Mouse (Mus musculus) bone marrow macrophage, adult 2 months (primary cell): ENCODE measurements around the gene Setx.

Experiments used
- CTCF ChIP-seq: IDR thresholded peaks from 2 replicates; pipeline ENCODE4 v1.5.1; 2012; ENCODE audit warnings: low read depth, mild to moderate bottlenecking, low read length, moderate library complexity
- POLR2A ChIP-seq: IDR thresholded peaks from 2 replicates; pipeline ENCODE4 v1.6.1; 2012; ENCODE audit warnings: mild to moderate bottlenecking, low read depth, low read length, borderline replicate concordance

DNA sequence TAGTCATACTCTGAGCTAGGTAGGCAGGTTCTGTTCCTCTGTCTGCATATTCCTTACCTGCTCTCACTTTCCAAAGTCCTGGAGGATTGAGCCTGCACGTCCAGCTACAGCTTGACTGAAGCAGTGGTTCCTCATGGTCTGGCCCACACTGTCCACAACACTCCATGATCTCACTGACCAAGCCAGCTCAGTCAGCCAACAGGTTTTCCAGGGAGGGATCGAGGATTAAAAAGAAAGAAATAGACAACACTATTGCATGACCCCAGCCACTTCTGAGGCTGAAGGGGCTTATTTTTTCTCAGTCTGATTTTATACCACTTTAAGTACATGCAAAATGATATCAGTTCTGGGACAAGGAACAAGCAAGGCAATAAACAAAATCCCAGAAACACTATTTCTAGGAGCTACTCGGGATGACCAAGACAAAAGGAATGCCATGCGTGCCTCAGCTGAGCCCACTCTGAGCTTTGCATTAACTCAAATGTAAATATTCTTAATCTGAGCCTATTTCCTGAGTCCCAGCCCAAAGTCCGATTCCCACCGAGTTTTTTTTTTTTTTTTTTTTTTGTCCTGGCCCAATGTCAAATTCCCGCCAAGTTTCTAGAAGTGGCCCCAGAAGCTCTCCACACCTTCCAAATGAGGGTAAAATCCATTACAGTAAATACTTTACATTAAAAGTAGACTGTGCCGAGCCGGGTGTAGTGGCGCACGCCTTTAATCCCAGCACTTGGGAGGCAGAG lies 48.5 kb upstream of the Setx start:
- no peak for TF ChIP-seq POLR2A
- TF ChIP-seq CTCF = no peak
